Mouse (Mus musculus) C2C12 (cell line): Measurements from ENCODE around the gene Glce. TPM values are rescaled to one million over a fixed set of nuclear protein-coding genes. Genes with fewer than 3 reads are reported as not detected.

Source experiments
- H3K27me3 ChIP-seq: one replicate; pipeline ENCODE4 v1.6.1; 2011; ENCODE audit not compliant: control insufficient read depth, insufficient read depth, insufficient read length
- H3K36me3 ChIP-seq: one replicate; pipeline ENCODE4 v1.6.1; 2011; ENCODE audit not compliant: control insufficient read depth, insufficient read depth
- H3K4me3 ChIP-seq: one replicate; pipeline ENCODE4 v1.5.1; 2011; ENCODE audit warnings: mild to moderate bottlenecking, control low read depth; ENCODE audit not compliant: poor library complexity, insufficient read depth, severe bottlenecking
- H3K79me2 ChIP-seq: one replicate; pipeline ENCODE4 v1.6.1; 2011; ENCODE audit not compliant: control insufficient read depth, insufficient read depth
- H3K79me3 ChIP-seq: one replicate; pipeline ENCODE4 v1.6.1; 2011; ENCODE audit warnings: low read depth, control low read depth
- H3ac ChIP-seq: one replicate; pipeline ENCODE3; 2011; ENCODE audit warnings: low read depth; ENCODE audit not compliant: control insufficient read depth, insufficient read length
- CEBPB ChIP-seq: IDR thresholded peaks from one replicate; pipeline ENCODE4 v1.6.1; 2011; ENCODE audit warnings: low read depth, mild to moderate bottlenecking, control low read depth, moderate library complexity
- CTCF ChIP-seq: IDR thresholded peaks from one replicate; pipeline ENCODE4 v1.5.1; 2011; ENCODE audit not compliant: control insufficient read depth, insufficient read depth, insufficient read length
- FOSL1 ChIP-seq: IDR thresholded peaks from one replicate; pipeline ENCODE4 v1.8.0; 2011; ENCODE audit warnings: mild to moderate bottlenecking, low read length; ENCODE audit not compliant: poor library complexity, insufficient read depth, severe bottlenecking
- MAX ChIP-seq: IDR thresholded peaks from one replicate; pipeline ENCODE4 v1.6.1; 2011; ENCODE audit warnings: mild to moderate bottlenecking, control low read depth
- MYOD1 ChIP-seq: IDR thresholded peaks from one replicate; pipeline ENCODE4 v1.6.1; 2011; ENCODE audit warnings: low read depth; ENCODE audit not compliant: control insufficient read depth, insufficient read length
- MYOG ChIP-seq: IDR thresholded peaks from one replicate; pipeline ENCODE4 v1.6.1; 2011; ENCODE audit not compliant: control insufficient read depth, insufficient read length; ENCODE audit errors: extremely low read depth
- USF1 ChIP-seq: IDR thresholded peaks from one replicate; pipeline ENCODE4 v1.6.1; 2011; ENCODE audit warnings: low read depth, mild to moderate bottlenecking, control low read depth, moderate library complexity
- polyA plus RNA-seq: library from polyadenylated mRNA; unstranded; fragments of >200 nt; fragmentation: generic; extraction: Trizol; gene quantifications from one replicate; pipeline ENCODE4 v1.2.1, GENCODE M21; 2012; ENCODE audit warnings: missing spikeins

Glce gene
- polyA plus RNA-seq, 1 experiment: 10.1 TPM

GRCm38 (mm10) chr9:62162889-62163291, 40.4 kb upstream of the Glce start:
- H3K4me3 ChIP-seq: no peak overlapping the region
- H3ac ChIP-seq: no peak overlapping the region
- H3K27me3 ChIP-seq: peaks cover 3% of the 10 kb centered on the region
- TF ChIP-seq CEBPB (no peak), MYOD1 (no peak), MYOG (no peak), USF1 (no peak), CTCF (no peak), FOSL1 (no peak), MAX (no peak)
- H3K36me3 ChIP-seq: no peaks in the 10 kb centered on the region
- H3K79me2 ChIP-seq: no peaks in the 10 kb centered on the region
- no peaks in the 10 kb centered on the region for H3K79me3 ChIP-seq

- H3K4me3 ChIP-seq: no peak overlapping the region
- TF ChIP-seq CTCF: no peak
- no peak for TF ChIP-seq MAX
- TF ChIP-seq FOSL1: no peak
- TF ChIP-seq MYOD1: no peak
- no peak for TF ChIP-seq USF1
- TF ChIP-seq MYOG: no peak
- no peak for TF ChIP-seq CEBPB
- no peaks in the 10 kb centered on the region for H3K36me3 ChIP-seq
- H3K79me3 ChIP-seq: no peaks in the 10 kb centered on the region
- H3K79me2 ChIP-seq: no peaks in the 10 kb centered on the region
- no peaks in the 10 kb centered on the region for H3K27me3 ChIP-seq
- no peak overlapping the region for H3ac ChIP-seq
These were observed 38.3 kb upstream of the Glce start for GRCm38 (mm10) chr9:62160788-62161187.

GRCm38 (mm10) chr9:62158746-62159145, 36.3 kb upstream of the Glce start:
- H3K27me3 ChIP-seq: no peaks in the 10 kb centered on the region
- TF ChIP-seq USF1 (no peak), MYOG (no peak), MYOD1 (no peak), CTCF (no peak), MAX (no peak), FOSL1 (no peak), CEBPB (no peak)
- H3K36me3 ChIP-seq: no peaks in the 10 kb centered on the region
- H3K79me2 ChIP-seq: no peaks in the 10 kb centered on the region
- H3K4me3 ChIP-seq: no peak overlapping the region
- H3ac ChIP-seq: no peak overlapping the region
- H3K79me3 ChIP-seq: no peaks in the 10 kb centered on the region

- Histone ChIP-seq H3K79me2 (no peaks in the 10 kb centered on the region), H3K4me3 (no peak overlapping the region), H3K27me3 (no peaks in the 10 kb centered on the region), H3ac (no peak overlapping the region), H3K36me3 (no peaks in the 10 kb centered on the region), H3K79me3 (no peaks in the 10 kb centered on the region)
- TF ChIP-seq CTCF (no peak), MAX (no peak), MYOD1 (no peak)
These were observed 33.4 kb upstream of the Glce start for GRCm38 (mm10) chr9:62155821-62156220.

- H3K79me3 ChIP-seq: no peaks in the 10 kb centered on the region
- H3K4me3 ChIP-seq: no peak overlapping the region
- H3K79me2 ChIP-seq: no peaks in the 10 kb centered on the region
- H3ac ChIP-seq: no peak overlapping the region
- no peaks in the 10 kb centered on the region for H3K27me3 ChIP-seq
- no peak for TF ChIP-seq MAX
- TF ChIP-seq MYOG: no peak
- no peak for TF ChIP-seq FOSL1
- no peak for TF ChIP-seq MYOD1
- no peak for TF ChIP-seq CTCF
- TF ChIP-seq USF1: no peak
- TF ChIP-seq CEBPB: no peak
- no peaks in the 10 kb centered on the region for H3K36me3 ChIP-seq
These were observed 32.9 kb upstream of the Glce start for GRCm38 (mm10) chr9:62155400-62155799.

GRCm38 (mm10) chr9:62154956-62155355, 32.5 kb upstream of the Glce start:
- Histone ChIP-seq H3K27me3 (no peaks in the 10 kb centered on the region), H3K36me3 (no peaks in the 10 kb centered on the region), H3K79me3 (no peaks in the 10 kb centered on the region), H3ac (no peak overlapping the region), H3K4me3 (no peak overlapping the region), H3K79me2 (no peaks in the 10 kb centered on the region)
- TF ChIP-seq CTCF (no peak), MYOD1 (no peak), FOSL1 (no peak)
